Mouse (Mus musculus) ES-Bruce4 (cell line): ENCODE measurements around the gene Nlrx1.

Experiments used
- CTCF ChIP-seq: IDR thresholded peaks from one replicate; pipeline ENCODE4 v1.8.1; 2011; ENCODE audit warnings: low read depth, low read length
- POLR2A ChIP-seq: IDR thresholded peaks from one replicate; pipeline ENCODE4 v1.8.1; 2011; ENCODE audit warnings: low read length; ENCODE audit not compliant: insufficient read depth

- TF ChIP-seq POLR2A = no peak
- TF ChIP-seq CTCF = no peak
Observed at GRCm38 (mm10) chr9:44237128-44237527, 31.3 kb downstream of the Nlrx1 start.
